Mouse (Mus musculus) CH12.LX (cell line): ENCODE measurements at regions not wholly inside any gene's neighbourhood (a gene's known extent, or its start where the extent isn't known, plus 50 kb on each side); places are given as distances from the start of the nearest gene placed in this dataset.

Experiments used
- DNase-seq: peaks from one replicate; pipeline ENCODE4 v3.0.0-alpha.2; 2013; ENCODE audit errors: extremely low read depth
- H3K27ac ChIP-seq: 2 replicates; pipeline ENCODE4 v1.5.1; 2012; ENCODE audit warnings: low read depth, mild to moderate bottlenecking, control low read depth, moderate library complexity; ENCODE audit not compliant: insufficient read depth
- H3K27me3 ChIP-seq: replicated peaks from 2 replicates; pipeline ENCODE3; 2012; ENCODE audit warnings: inconsistent platforms
- H3K36me3 ChIP-seq, 2 experiments: replicated peaks in 1 of 2; 2 replicates each; pipeline versions ENCODE3 to v1.6.1; 2012; ENCODE audit warnings: inconsistent platforms in 1 of 2, low read length in 1 of 2, mild to moderate bottlenecking in 1 of 2, mixed read lengths in 1 of 2, moderate library complexity in 1 of 2; ENCODE audit not compliant: control insufficient read depth in 1 of 2, insufficient read depth in 1 of 2
- H3K4me1 ChIP-seq, 2 experiments: 2 replicates each; pipeline ENCODE4 v1.6.1; 2012; ENCODE audit warnings: inconsistent platforms in 1 of 2, moderate library complexity in 1 of 2; ENCODE audit not compliant: insufficient read depth in 2 of 2, control insufficient read depth in 1 of 2
- H3K4me2 ChIP-seq: 2 replicates; pipeline ENCODE4 v1.6.1; 2012; ENCODE audit warnings: low read depth, mild to moderate bottlenecking, control low read depth; ENCODE audit not compliant: poor library complexity, insufficient read depth, severe bottlenecking
- H3K4me3 ChIP-seq, 3 experiments: fragments of 150-350 bp in 1 of 3; sonication (generic) in 1 of 3; replicated peaks in 1 of 3; 2 replicates each; pipeline versions ENCODE3 to v1.5.1; 2011 to 2012; ENCODE audit warnings: low read depth in 2 of 3, low read length in 2 of 3, mild to moderate bottlenecking in 2 of 3, moderate library complexity in 2 of 3, control low read depth in 1 of 3, improper control_type of control experiment in 1 of 3, inconsistent platforms in 1 of 3, mixed read lengths in 1 of 3; ENCODE audit not compliant: poor library complexity in 1 of 3
- H3K79me2 ChIP-seq: replicated peaks from 2 replicates; pipeline ENCODE4 v1.6.1; 2012; ENCODE audit warnings: mild to moderate bottlenecking, moderate library complexity; ENCODE audit not compliant: control insufficient read depth, poor library complexity, insufficient read depth, severe bottlenecking; ENCODE audit errors: extremely low read depth
- H3K9ac ChIP-seq: 2 replicates; pipeline ENCODE4 v1.6.1; 2012; ENCODE audit warnings: low read depth, mild to moderate bottlenecking, control low read depth, moderate library complexity; ENCODE audit not compliant: insufficient read depth
- H3K9me3 ChIP-seq: replicated peaks from 2 replicates; pipeline ENCODE3; 2012; ENCODE audit warnings: low read length, inconsistent platforms, mixed read lengths
- BHLHE40 ChIP-seq: IDR thresholded peaks from 2 replicates; pipeline ENCODE4 v1.6.1; 2011; ENCODE audit warnings: mild to moderate bottlenecking, low read depth, low read length, improper control_type of control experiment
- CHD1 ChIP-seq: IDR thresholded peaks from 2 replicates; pipeline ENCODE4 v1.6.1; 2012; ENCODE audit warnings: low read depth, low read length, improper control_type of control experiment, inconsistent platforms
- CHD2 ChIP-seq: IDR thresholded peaks from 2 replicates; pipeline ENCODE4 v1.6.1; 2011; ENCODE audit warnings: low read length, improper control_type of control experiment
- CTCF ChIP-seq, 2 experiments: IDR thresholded peaks in 1 of 2; conservative IDR thresholded peaks in 1 of 2; 2 replicates each; pipeline ENCODE4 v1.5.1; 2011 to 2012; ENCODE audit warnings: low read depth in 2 of 2, low read length in 2 of 2, improper control_type of control experiment in 1 of 2, inconsistent platforms in 1 of 2, mild to moderate bottlenecking in 1 of 2, moderate library complexity in 1 of 2
- E2F4 ChIP-seq: IDR thresholded peaks from 2 replicates; pipeline ENCODE4 v1.6.1; 2011; ENCODE audit warnings: low read depth, low read length, improper control_type of control experiment; ENCODE audit not compliant: insufficient replicate concordance
- ELF1 ChIP-seq: IDR thresholded peaks from 2 replicates; pipeline ENCODE4 v1.6.1; 2014; ENCODE audit warnings: low read depth, mild to moderate bottlenecking, inconsistent platforms, low read length, improper control_type of control experiment
- EP300 ChIP-seq: IDR thresholded peaks from 2 replicates; pipeline ENCODE4 v1.6.1; 2011; ENCODE audit warnings: low read length, improper control_type of control experiment
- ETS1 ChIP-seq: conservative IDR thresholded peaks from 2 replicates; pipeline ENCODE4 v1.6.1; 2012; ENCODE audit warnings: low read depth, mild to moderate bottlenecking, inconsistent platforms, low read length, improper control_type of control experiment, moderate library complexity
- GABPA ChIP-seq: IDR thresholded peaks from 2 replicates; pipeline ENCODE4 v1.6.1; 2012; ENCODE audit warnings: low read depth, low read length, improper control_type of control experiment, inconsistent platforms; ENCODE audit not compliant: insufficient replicate concordance
- HCFC1 ChIP-seq: IDR thresholded peaks from 2 replicates; pipeline ENCODE4 v1.6.1; 2012; ENCODE audit warnings: low read depth, mild to moderate bottlenecking, inconsistent platforms, low read length, improper control_type of control experiment
- IRF4 ChIP-seq: IDR thresholded peaks from 2 replicates; pipeline ENCODE4 v1.6.1; 2014; ENCODE audit warnings: low read depth, mild to moderate bottlenecking, inconsistent platforms, low read length, improper control_type of control experiment
- JUN ChIP-seq: IDR thresholded peaks from 2 replicates; pipeline ENCODE4 v1.6.1; 2011; ENCODE audit warnings: low read depth, mild to moderate bottlenecking, low read length, improper control_type of control experiment, moderate library complexity; ENCODE audit not compliant: insufficient read depth
- JUND ChIP-seq: conservative IDR thresholded peaks from 2 replicates; pipeline ENCODE4 v1.6.1; 2011; ENCODE audit warnings: low read depth, low read length, improper control_type of control experiment
- KAT2A ChIP-seq: IDR thresholded peaks from 2 replicates; pipeline ENCODE4 v1.6.1; 2012; ENCODE audit warnings: low read length, improper control_type of control experiment, inconsistent platforms; ENCODE audit not compliant: insufficient replicate concordance
- MAFK ChIP-seq: IDR thresholded peaks from 2 replicates; pipeline ENCODE4 v1.6.1; 2011; ENCODE audit warnings: low read length, improper control_type of control experiment; ENCODE audit not compliant: insufficient replicate concordance
- MAX ChIP-seq: IDR thresholded peaks from 2 replicates; pipeline ENCODE4 v1.6.1; 2011; ENCODE audit warnings: low read length, improper control_type of control experiment
- MAZ ChIP-seq: IDR thresholded peaks from 2 replicates; pipeline ENCODE4 v1.6.1; 2012; ENCODE audit warnings: low read depth, mild to moderate bottlenecking, inconsistent platforms, low read length, improper control_type of control experiment, moderate library complexity
- MEF2A ChIP-seq: IDR thresholded peaks from 2 replicates; pipeline ENCODE4 v1.6.1; 2014; ENCODE audit warnings: low read depth, mild to moderate bottlenecking, inconsistent platforms, low read length, improper control_type of control experiment, borderline replicate concordance
- MXI1 ChIP-seq: IDR thresholded peaks from 2 replicates; pipeline ENCODE4 v1.6.1; 2011; ENCODE audit warnings: mild to moderate bottlenecking, low read depth, low read length, improper control_type of control experiment
- MYC ChIP-seq: IDR thresholded peaks from 2 replicates; pipeline ENCODE4 v1.6.1; 2011; ENCODE audit warnings: low read depth, mild to moderate bottlenecking, improper control_type of control experiment, low read length
- NELFE ChIP-seq: IDR thresholded peaks from 2 replicates; pipeline ENCODE4 v1.6.1; 2011; ENCODE audit warnings: low read depth, low read length, improper control_type of control experiment
- NRF1 ChIP-seq: IDR thresholded peaks from 2 replicates; pipeline ENCODE4 v1.6.1; 2014; ENCODE audit warnings: low read depth, mild to moderate bottlenecking, inconsistent platforms, low read length, improper control_type of control experiment, moderate library complexity
- PAX5 ChIP-seq: IDR thresholded peaks from 2 replicates; pipeline ENCODE4 v1.6.1; 2012; ENCODE audit warnings: low read length, inconsistent platforms, mixed read lengths
- POLR2A ChIP-seq: IDR thresholded peaks from 2 replicates; pipeline ENCODE4 v1.6.1; 2011; ENCODE audit warnings: low read depth, mild to moderate bottlenecking, improper control_type of control experiment, low read length
- POLR2AphosphoS2 ChIP-seq: IDR thresholded peaks from 2 replicates; pipeline ENCODE4 v1.6.1; 2011; ENCODE audit warnings: low read depth, low read length, improper control_type of control experiment
- RAD21 ChIP-seq: IDR thresholded peaks from 2 replicates; pipeline ENCODE4 v1.6.1; 2011; ENCODE audit warnings: low read depth, mild to moderate bottlenecking, low read length, improper control_type of control experiment, moderate library complexity
- RCOR1 ChIP-seq: conservative IDR thresholded peaks from 2 replicates; pipeline ENCODE4 v1.6.1; 2012; ENCODE audit warnings: low read depth, mild to moderate bottlenecking, inconsistent platforms, low read length, improper control_type of control experiment
- SIN3A ChIP-seq: IDR thresholded peaks from 2 replicates; pipeline ENCODE4 v1.6.1; 2012; ENCODE audit warnings: low read length, improper control_type of control experiment, inconsistent platforms
- SMC3 ChIP-seq: IDR thresholded peaks from 2 replicates; pipeline ENCODE4 v1.6.1; 2011; ENCODE audit warnings: low read depth, low read length, improper control_type of control experiment
- TBP ChIP-seq: conservative IDR thresholded peaks from 2 replicates; pipeline ENCODE4 v1.6.1; 2011; ENCODE audit warnings: low read depth, low read length, improper control_type of control experiment
- TCF12 ChIP-seq: IDR thresholded peaks from 2 replicates; pipeline ENCODE4 v1.6.1; 2014; ENCODE audit warnings: low read depth, mild to moderate bottlenecking, inconsistent platforms, low read length, improper control_type of control experiment
- UBTF ChIP-seq: IDR thresholded peaks from 2 replicates; pipeline ENCODE4 v1.6.1; 2012; ENCODE audit warnings: low read depth, mild to moderate bottlenecking, inconsistent platforms, low read length, improper control_type of control experiment, moderate library complexity
- USF1 ChIP-seq: IDR thresholded peaks from 2 replicates; pipeline ENCODE4 v1.6.1; 2014; ENCODE audit warnings: low read depth, mild to moderate bottlenecking, inconsistent platforms, low read length, improper control_type of control experiment
- USF2 ChIP-seq: conservative IDR thresholded peaks from 2 replicates; pipeline ENCODE4 v1.6.1; 2011; ENCODE audit warnings: low read depth, low read length, improper control_type of control experiment
- ZC3H11A ChIP-seq: IDR thresholded peaks from 2 replicates; pipeline ENCODE4 v1.6.1; 2012; ENCODE audit warnings: low read depth, mild to moderate bottlenecking, inconsistent platforms, low read length, improper control_type of control experiment
- ZKSCAN1 ChIP-seq: IDR thresholded peaks from 2 replicates; pipeline ENCODE4 v1.6.1; 2012; ENCODE audit warnings: low read depth, inconsistent platforms, low read length, improper control_type of control experiment, borderline replicate concordance
- ZMIZ1 ChIP-seq: IDR thresholded peaks from 2 replicates; pipeline ENCODE4 v1.6.1; 2012; ENCODE audit warnings: low read depth, mild to moderate bottlenecking, inconsistent platforms, low read length, improper control_type of control experiment
- ZNF384 ChIP-seq: IDR thresholded peaks from 2 replicates; pipeline ENCODE4 v1.6.1; 2012; ENCODE audit warnings: low read depth, low read length, improper control_type of control experiment, inconsistent platforms
- dilution Hi-C: fragments of 300-500 bp; cut with MboI; formaldehyde crosslinking; loops from 2 replicates; pipeline ENCODE4 v1.14.3; 2020; ENCODE audit warnings: low sequenced_read_pairs; ENCODE audit not compliant: extremely low pct_unique_long_range_greater_than_20kb, extremely low pct_ligation_motif_present
- in situ Hi-C: fragments of 300-500 bp; cut with MboI; formaldehyde crosslinking; loops from 3 replicates; pipeline ENCODE4 v1.14.3; 2019; ENCODE audit warnings: low sequenced_read_pairs, low pct_ligation_motif_present, low pct_unique_long_range_greater_than_20kb, mixed read lengths

- no peaks in the 10 kb centered on the region for H3K27me3 ChIP-seq
- in situ Hi-C loops (loop anchor here (5.0 to 25.0 kb wide), 4 partner anchors 53 to 782 kb away; no protein-coding TSS in a partner anchor), dilution Hi-C loops (no loop called here)
- peak overlapping the region in 2 of 3 experiments; percentile 16 to 49 for H3K4me3 ChIP-seq
- peak overlapping the region; percentile 92 for H3K27ac ChIP-seq
- no peaks in the 10 kb centered on the region for H3K36me3 ChIP-seq
- DNase-seq = peak; percentile 55
- peak overlapping the region; percentile 65 for H3K4me2 ChIP-seq
- TF ChIP-seq MYC (peak; percentile 76), RAD21 (no peak), POLR2A (no peak; the same call in 1 of the 2 replicates), USF1 (no peak), GABPA (no peak), USF2 (no peak), ZKSCAN1 (no peak), HCFC1 (no peak), NELFE (no peak), BHLHE40 (peak; percentile 63), MAZ (no peak), MXI1 (no peak), NRF1 (no peak), EP300 (no peak), POLR2AphosphoS2 (no peak), MAX (peak; percentile 72; the same call in 1 of the 2 replicates), CTCF (conservative IDR thresholded peaks at IDR 0.05 in 1 of 2, IDR thresholded peaks at IDR 0.05 in 1 of 2; ENCODE audit: low read depth in 2 of 2, low read length in 2 of 2) (no peak), ZC3H11A (no peak), CHD2 (no peak), TCF12 (peak; percentile 44; the same call in 1 of the 2 replicates), TBP (no peak), KAT2A (no peak), SMC3 (no peak), JUN (no peak), ZNF384 (peak; percentile 25; the same call in 1 of the 2 replicates), MAFK (no peak), SIN3A (0 out of 2 replicates have a peak, but pooled peaks have one; percentile 60), ZMIZ1 (no peak), UBTF (no peak), ELF1 (no peak), E2F4 (no peak), MEF2A (no peak), JUND (no peak), IRF4 (no peak), RCOR1 (no peak), CHD1 (peak; percentile 80; the same call in 1 of the 2 replicates), PAX5 (no peak), ETS1 (0 out of 2 replicates have a peak, but pooled peaks have one; percentile 38)
- no peaks in the 10 kb centered on the region for H3K9me3 ChIP-seq
- H3K79me2 ChIP-seq = no peaks in the 10 kb centered on the region
- peak overlapping the region; percentile 46 for H3K9ac ChIP-seq
- peaks cover 35 to 88% of the 10 kb centered on the region in 2 experiments for H3K4me1 ChIP-seq
Measured at GRCm38 (mm10) chr9:52355187-52355982, 187.0 kb upstream of the Zc3h12c start.
